Mouse (Mus musculus): ENCODE data around the gene Snx4.

Gene Snx4

DNA sequence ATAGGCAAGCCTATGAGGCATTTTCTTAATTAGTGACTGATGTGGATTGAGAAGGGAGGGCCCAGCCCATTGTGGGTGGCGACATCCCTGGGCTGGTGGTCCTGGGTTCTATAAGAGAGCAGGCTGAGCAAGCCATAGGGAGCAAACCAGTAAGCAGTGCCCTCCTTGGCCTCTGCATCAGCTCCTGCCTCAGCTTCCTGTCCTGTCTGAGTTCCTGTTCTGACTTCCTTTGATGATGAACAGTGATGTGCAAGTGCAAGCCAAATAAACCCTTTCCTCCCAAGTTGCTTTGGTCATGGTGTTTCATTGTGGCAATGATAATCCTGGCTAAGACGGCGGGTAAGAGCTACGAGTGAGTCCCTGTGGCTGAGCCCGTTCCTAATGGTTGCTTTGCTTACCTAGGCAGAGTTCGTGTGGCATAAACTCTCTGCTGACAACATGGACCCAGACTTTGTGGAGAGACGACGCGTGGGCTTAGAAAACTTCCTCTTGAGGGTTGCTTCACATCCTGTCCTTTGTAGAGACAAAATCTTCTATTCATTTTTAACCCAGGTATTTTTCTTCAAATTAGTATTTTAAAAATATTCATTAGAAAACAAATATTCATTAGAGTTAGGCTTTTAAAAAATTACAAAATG is 16.5 kb downstream of the Snx4 start:
- in situ Hi-C loops (cut with MboI, MseI), result no loop called here

GRCm38 (mm10) chr16:33271824-33272223 is 20.6 kb downstream of the Snx4 start:
- in situ Hi-C loops (cut with MboI, MseI), result no loop called here

DNA sequence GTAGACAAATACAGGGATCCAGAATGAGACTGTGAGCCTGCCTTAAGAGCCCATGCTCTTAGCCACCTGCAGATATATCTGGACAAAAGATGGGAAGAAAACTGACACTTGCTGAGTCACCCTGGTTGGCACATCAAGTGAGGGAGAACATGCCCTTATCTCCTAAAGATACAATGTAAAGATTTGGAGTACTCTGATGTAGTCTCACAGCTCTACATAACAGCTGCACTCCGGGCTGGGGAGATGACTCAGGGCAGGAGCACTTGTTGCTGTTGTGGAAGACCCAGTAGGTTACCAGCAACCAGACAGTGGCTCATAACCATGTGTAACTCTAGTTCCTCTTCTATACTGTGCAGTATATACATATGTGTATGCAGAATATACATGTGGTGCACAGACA is 31.8 kb downstream of the Snx4 start:
- in situ Hi-C loops (cut with MboI, MseI), result no loop called here

GRCm38 (mm10) chr16:33288536-33288935 is 37.3 kb downstream of the Snx4 start:
- in situ Hi-C loops (cut with MboI, MseI), result no loop called here

DNA sequence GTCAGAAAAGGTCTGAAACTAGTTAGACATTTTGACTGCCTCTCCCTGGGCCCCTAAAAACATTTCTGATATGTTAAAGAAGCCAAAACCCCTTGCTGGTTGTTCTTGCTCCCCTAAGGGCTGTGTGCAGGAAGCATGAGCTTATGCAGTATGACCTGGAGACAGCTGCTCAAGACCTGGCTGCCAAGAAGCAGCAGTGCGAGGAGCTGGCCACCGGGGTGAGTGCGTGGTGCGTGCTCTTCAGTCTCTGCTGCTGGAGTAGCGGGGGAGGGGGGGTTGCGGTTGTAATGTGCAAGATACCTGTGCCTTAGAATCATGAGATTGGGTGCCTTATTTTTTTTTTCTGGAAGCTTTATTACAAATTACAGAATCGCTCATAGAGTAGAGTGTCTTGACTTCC is 38.7 kb downstream of the Snx4 start:
- in situ Hi-C loops (cut with MboI, MseI), result no loop called here

- in situ Hi-C loops (cut with MboI, MseI), result no loop called here
Measured at GRCm38 (mm10) chr16:33292241-33292640, 41.0 kb downstream of the Snx4 start.

GRCm38 (mm10) chr16:33294681-33295080 is 43.4 kb downstream of the Snx4 start:
- in situ Hi-C loops (cut with MboI, MseI), result no loop called here

GRCm38 (mm10) chr16:33295321-33295720 is 44.1 kb downstream of the Snx4 start:
- in situ Hi-C loops (cut with MboI, MseI), result no loop called here

DNA sequence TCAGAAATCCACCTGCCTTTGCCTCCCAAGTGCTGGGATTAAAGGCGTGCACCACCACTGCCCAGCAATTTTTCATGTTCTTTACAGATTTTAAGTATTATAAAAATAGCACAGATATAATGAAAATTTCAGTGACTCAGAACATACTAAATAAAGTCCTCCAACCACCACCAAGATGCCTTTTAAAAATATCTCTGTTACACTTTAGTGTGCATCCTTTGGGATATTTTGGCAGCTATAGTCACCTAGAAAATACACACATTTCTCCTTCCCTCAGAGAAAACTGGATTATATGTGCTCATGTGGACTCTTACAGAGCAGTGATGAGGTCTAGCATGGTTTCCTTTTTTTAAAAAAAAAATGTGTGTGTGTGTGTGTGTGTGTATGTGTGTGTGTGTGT is 46.3 kb downstream of the Snx4 start:
- in situ Hi-C loops (cut with MboI, MseI), result no loop called here

DNA sequence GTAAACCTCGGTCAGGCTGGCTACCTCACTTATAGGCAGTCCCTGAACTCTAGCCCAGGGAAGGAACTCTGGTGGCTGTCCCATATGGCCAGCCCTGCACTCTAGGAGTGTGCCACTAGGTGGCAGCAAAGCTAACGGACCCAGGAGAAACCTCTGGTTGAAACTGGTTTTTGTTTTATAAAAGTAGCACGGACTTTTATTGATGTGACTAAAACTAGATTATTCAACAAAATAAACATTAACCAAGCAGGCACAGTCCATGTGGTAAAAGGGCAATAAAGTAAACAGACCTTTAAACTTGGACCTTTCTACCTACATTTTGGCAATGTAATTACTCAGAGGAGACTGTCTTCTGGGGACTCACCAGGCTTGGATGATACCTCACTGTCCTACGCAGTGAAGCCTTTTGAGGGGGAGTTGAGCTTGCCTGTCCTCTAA is 55.4 kb downstream of the Snx4 start:
- in situ Hi-C loops (cut with MboI, MseI), result no loop called here

- in situ Hi-C loops (cut with MboI, MseI), result no loop called here
Measured at GRCm38 (mm10) chr16:33307761-33308160, 56.5 kb downstream of the Snx4 start.

DNA sequence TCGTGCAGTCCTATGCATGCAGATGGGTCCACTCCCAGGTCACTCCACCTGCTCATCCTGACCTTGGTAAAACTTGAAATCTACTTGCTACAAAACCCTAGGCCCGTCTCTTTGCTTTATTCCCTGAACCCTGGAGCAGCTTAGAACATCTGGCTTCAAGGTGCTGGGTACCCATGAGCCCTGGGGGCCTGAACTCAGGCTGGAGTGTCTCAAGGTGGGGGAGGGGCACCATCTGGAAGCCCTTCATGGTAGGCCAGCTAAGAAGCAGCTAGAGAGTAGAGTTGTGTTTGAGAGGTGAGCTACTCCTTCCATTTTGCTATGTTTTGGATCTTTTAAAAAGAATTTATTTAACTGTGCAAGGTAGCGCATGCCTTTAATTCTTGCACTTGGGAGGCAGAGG is 57.8 kb downstream of the Snx4 start:
- in situ Hi-C loops (cut with MboI, MseI), result no loop called here

DNA sequence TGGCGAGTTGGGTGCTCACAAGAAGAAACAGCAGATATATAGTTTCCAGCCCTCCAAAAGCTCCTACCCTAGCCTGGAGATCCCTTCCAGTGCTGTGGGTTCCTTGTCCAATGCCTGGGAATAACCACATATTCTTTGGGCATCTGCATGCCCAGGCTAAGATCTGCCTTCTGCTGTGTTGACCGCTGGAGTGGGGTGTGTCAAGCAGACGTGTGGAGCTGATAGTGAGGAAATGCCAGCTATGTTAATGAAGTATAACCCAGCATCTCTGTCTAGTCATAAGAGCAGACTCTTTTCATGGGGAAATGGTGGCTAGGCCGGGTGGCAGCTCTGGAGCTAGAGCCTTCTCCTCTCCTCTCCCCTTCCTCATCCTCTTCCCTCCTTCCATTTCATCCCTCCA is 64.4 kb downstream of the Snx4 start:
- in situ Hi-C loops (cut with MboI, MseI), result no loop called here

DNA sequence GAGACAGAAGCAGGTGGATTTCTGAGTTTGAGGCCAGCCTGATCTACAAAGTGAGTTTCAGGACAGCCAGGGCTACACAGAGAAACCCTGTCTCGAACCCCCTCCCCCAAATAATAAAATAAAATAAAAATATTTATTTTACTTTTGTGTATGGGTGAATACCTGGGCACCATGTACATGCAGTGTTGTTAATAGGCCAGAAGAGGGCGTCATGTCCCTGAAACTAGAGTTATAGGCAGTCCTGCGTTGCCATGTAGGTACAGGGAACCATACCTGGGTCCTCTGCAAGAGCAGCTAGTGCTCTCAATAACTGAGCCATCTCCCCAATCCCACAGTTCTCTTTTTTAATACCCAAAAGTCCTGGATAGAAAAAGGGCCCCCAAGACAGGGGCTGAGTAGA is 66.4 kb downstream of the Snx4 start:
- in situ Hi-C loops (cut with MboI, MseI), result no loop called here

- in situ Hi-C loops (cut with MboI, MseI), result no loop called here
Measured at GRCm38 (mm10) chr16:33318059-33318458, 66.8 kb downstream of the Snx4 start.

DNA sequence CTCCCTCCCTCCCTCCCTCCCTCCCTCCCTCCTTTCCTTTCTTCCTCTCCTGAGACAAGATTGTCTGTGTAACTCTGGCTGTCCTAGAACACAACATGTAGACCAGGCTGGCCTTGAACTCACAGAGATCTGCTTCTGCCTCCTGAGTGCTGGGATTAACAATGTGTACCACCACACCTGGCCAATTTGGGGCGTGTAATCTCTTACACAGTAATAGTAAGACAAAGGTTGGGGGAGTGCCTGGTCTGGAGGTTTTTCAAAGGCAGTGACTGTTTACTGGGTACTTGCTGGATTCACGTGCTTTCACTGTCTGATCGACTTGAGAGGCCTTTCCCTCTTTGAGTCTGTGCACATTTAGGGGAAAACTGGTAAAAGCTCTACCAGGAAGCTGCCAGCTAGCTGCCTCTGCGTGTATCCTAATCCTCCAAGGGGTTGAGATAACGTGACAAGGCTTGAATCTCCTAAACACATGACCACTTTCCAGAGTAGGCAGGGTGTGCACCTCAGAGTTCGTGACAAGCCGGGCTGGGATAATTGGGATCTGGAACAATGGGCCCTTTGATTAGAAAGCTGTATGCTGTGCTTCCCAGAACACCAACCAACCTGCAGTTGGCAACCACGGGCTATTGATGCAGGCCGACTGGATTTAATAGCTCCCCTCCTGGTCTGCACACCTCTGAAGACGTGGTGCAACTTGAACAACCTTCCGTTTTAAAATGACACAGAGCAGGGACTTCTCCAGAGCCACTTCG is 74.6 kb downstream of the Snx4 start:
- in situ Hi-C loops (cut with MboI, MseI), result no loop called here

GRCm38 (mm10) chr16:33326589-33326988 is 75.3 kb downstream of the Snx4 start:
- in situ Hi-C loops (cut with MboI, MseI), result no loop called here

DNA sequence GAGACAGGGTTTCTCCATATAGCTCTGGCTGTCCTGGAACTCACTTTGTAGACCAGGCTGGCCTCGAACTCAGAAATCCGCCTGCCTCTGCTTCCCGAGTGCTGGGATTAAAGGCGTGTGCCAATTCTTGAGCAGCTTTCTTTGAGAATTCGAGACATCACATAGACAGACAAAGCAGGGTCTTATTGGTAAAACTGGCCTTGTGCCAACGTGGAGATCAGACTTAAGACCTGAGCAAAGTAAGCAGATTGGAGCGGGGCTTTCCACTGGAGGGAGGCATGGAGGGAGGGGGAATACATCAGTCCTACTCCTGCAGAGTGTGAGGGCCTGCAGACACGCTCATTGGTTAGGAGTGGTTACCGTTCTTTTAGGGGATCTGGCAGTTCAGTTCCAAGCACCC is 75.9 kb downstream of the Snx4 start:
- in situ Hi-C loops (cut with MboI, MseI), result no loop called here

GRCm38 (mm10) chr16:33333015-33333414 is 81.8 kb downstream of the Snx4 start:
- in situ Hi-C loops (cut with MboI, MseI), result no loop called here

GRCm38 (mm10) chr16:33337177-33337576 is 85.9 kb downstream of the Snx4 start:
- in situ Hi-C loops (cut with MboI, MseI), result no loop called here

GRCm38 (mm10) chr16:33337681-33338080 is 86.4 kb downstream of the Snx4 start:
- in situ Hi-C loops (cut with MboI, MseI), result no loop called here

- in situ Hi-C loops (cut with MboI, MseI), result no loop called here
Measured at GRCm38 (mm10) chr16:33338492-33338891, 87.2 kb downstream of the Snx4 start.

DNA sequence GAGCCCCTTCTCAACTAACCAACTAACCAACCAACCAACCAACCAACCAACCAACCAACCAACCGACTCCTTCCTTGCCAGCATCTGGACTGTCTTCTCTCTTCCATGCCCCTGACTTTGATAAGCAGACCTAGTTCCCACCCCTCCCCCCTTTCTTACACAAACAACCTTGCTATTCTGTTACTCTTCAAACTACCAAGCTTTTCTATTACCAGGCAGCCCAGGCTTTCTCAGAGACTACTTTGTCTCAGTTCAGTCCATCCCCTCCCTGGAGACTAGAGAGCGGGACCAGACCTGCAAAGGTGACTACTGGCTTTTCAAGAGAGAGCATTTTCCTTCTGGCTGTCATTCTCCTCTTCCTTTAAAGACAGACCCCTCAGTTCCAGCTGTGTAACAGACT is 88.2 kb downstream of the Snx4 start:
- in situ Hi-C loops (cut with MboI, MseI), result no loop called here

All from T-helper 1 cell (primary cell).